Mouse (Mus musculus) bone marrow, adult 2 months (tissue): ENCODE data around the gene Cacna2d3.

ENCODE experiments used
- CTCF ChIP-seq: fragments of 200-500 bp; IDR thresholded peaks from 2 replicates; pipeline ENCODE4 v1.5.1; 2011; ENCODE audit warnings: low read length, control low read depth; ENCODE audit not compliant: control insufficient read depth, insufficient read depth
- POLR2A ChIP-seq: fragments of 200-500 bp; IDR thresholded peaks from 2 replicates; pipeline ENCODE4 v1.6.1; 2011; ENCODE audit warnings: low read depth, mild to moderate bottlenecking, control low read depth, low read length, borderline replicate concordance; ENCODE audit not compliant: control insufficient read depth

GRCm38 (mm10) chr14:29722386-29723221 lies 940 bp upstream of the Cacna2d3 start:
- TF ChIP-seq CTCF (no peak), POLR2A (no peak)
